Mouse (Mus musculus) megakaryocyte progenitor cell, adult 5-6 weeks (primary cell): ENCODE results near the gene Bsg. TPM values are rescaled to one million over a fixed set of nuclear protein-coding genes. Genes with fewer than 3 reads are reported as not detected.
"Not testable (repeated sequence)": the region's sequence is repeated elsewhere in the genome, so short reads cannot be mapped to it uniquely, and the experiment has no call there.

Experiments used
- ATAC-seq: replicated peaks from 2 replicates; pipeline ENCODE4 v1.8.0; 2016; ENCODE audit warnings: mild to moderate bottlenecking, moderate TSS enrichment, inconsistent platforms; ENCODE audit not compliant: poor library complexity
- total RNA-seq, 2 experiments: library from RNA; stranded (forward) in 1 of 2; stranded (reverse) in 1 of 2; fragments of 157-497, 149-512 nt in 1 of 2; fragments of 200-1000 nt in 1 of 2; gene quantifications; 2 replicates each; pipeline versions ENCODE4 v1.2.3 to v1.2.4; 2015 to 2017

The Bsg gene
- total RNA-seq, 2 experiments from 2014 or later: 272 to 471 TPM

GRCm38 (mm10) chr10:79701443-79702129 lies 2.7 kb upstream of the Bsg start:
- ATAC-seq: no peak

- ATAC-seq: not testable (repeated sequence)
These were observed 1.3 kb upstream of the Bsg start for GRCm38 (mm10) chr10:79702970-79703369.

GRCm38 (mm10) chr10:79703541-79703940 lies 750 bp upstream of the Bsg start:
- no peak for ATAC-seq

GRCm38 (mm10) chr10:79704970-79705360 lies 674 bp downstream of the Bsg start:
- no peak for ATAC-seq

GRCm38 (mm10) chr10:79705951-79706350 lies 1.7 kb downstream of the Bsg start:
- ATAC-seq: peak; percentile 63

GRCm38 (mm10) chr10:79706406-79707094 lies 2.3 kb downstream of the Bsg start:
- no peak for ATAC-seq

- ATAC-seq: no peak
These were observed 2.9 kb downstream of the Bsg start for GRCm38 (mm10) chr10:79707162-79707561.

GRCm38 (mm10) chr10:79707759-79708158 lies 3.5 kb downstream of the Bsg start:
- ATAC-seq: no peak

GRCm38 (mm10) chr10:79708668-79709067 lies 4.4 kb downstream of the Bsg start:
- ATAC-seq: no peak

GRCm38 (mm10) chr10:79709307-79709706 lies 5.0 kb downstream of the Bsg start:
- ATAC-seq: no peak

- ATAC-seq: peak; percentile 27; the same call in 1 of the 2 replicates
These were observed 7.7 kb downstream of the Bsg start for GRCm38 (mm10) chr10:79712029-79712428.

GRCm38 (mm10) chr10:79712499-79713126 lies 8.3 kb downstream of the Bsg start:
- ATAC-seq: peak; percentile 83

- no peak for ATAC-seq
These were observed 8.9 kb downstream of the Bsg start for GRCm38 (mm10) chr10:79713163-79713562.

- no peak for ATAC-seq
These were observed 10.7 kb downstream of the Bsg start for GRCm38 (mm10) chr10:79714996-79715395.

GRCm38 (mm10) chr10:79716254-79716987 lies 12.1 kb downstream of the Bsg start, which contains the start of gene Hcn2:
Gene Hcn2 (plus strand): TSS chr10:79716634.
- ATAC-seq: no peak

- no peak for ATAC-seq
These were observed 12.7 kb downstream of the Bsg start for GRCm38 (mm10) chr10:79716988-79717355.

- ATAC-seq: peak; percentile 72
These were observed 13.5 kb downstream of the Bsg start for GRCm38 (mm10) chr10:79717640-79718357.

- ATAC-seq: no peak
These were observed 16.8 kb downstream of the Bsg start for GRCm38 (mm10) chr10:79721089-79721488.

GRCm38 (mm10) chr10:79723047-79723446 lies 18.8 kb downstream of the Bsg start:
- ATAC-seq: no peak

GRCm38 (mm10) chr10:79723692-79724091 lies 19.4 kb downstream of the Bsg start:
- no peak for ATAC-seq

- ATAC-seq: peak; percentile 88
These were observed 21.8 kb downstream of the Bsg start for GRCm38 (mm10) chr10:79726090-79726489.
